Mouse (Mus musculus): ENCODE data around the gene Serpina16.

DNA sequence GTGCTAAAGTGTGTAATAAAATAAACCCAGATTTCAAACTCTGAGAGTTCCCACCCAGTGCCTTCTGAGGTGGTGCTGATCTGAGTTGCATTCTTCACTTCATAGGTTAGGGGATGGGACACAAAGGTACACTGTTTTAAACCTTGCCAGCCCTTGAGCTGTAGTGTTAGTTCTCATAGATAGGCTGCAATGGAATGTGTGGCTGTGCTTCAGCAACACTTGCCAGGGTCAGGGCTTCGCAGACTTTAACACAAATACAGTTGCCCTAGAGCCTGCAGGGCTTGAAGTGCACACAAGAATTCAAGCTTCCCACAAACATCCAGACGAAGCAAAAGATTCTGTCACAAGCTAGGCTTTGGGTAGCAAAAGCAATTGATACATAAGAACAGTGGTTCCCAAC lies 5.0 kb downstream of the Serpina16 start:
- TF ChIP-seq CTCF (IDR thresholded peaks at IDR 0.05; ENCODE audit: low read depth) (no peak), EP300 (IDR thresholded peaks at IDR 0.05; ENCODE audit: low read depth) (no peak)
